Mouse (Mus musculus): Measurements from ENCODE around the gene Birc5.

The Birc5 gene

GRCm38 (mm10) chr11:117882208-117882607 is 33.2 kb downstream of the Birc5 start:
- no peak for DNase-seq (ENCODE audit: low spot score in 2 of 2)

DNA sequence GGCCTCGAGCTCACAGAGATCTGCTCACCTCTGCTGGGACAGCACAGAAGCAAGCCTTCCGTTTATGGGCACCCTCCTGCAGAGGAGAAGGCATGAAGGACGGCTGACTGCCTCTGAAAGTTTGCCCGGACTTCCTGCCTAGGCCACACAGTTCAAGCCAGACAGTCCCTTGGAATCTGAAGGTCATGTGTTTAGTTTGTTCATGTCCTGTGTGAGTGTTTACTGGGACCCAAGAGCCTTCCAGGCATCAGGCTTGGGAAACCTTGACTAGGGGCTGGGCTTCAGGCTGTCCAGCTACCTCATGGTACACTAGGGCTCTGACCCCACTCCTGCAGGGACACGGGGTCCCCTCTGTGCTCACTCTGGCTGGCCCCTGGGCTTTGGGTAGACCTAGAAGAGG is 36.9 kb downstream of the Birc5 start:
- no peak for DNase-seq (ENCODE audit: low spot score in 2 of 2)

DNA sequence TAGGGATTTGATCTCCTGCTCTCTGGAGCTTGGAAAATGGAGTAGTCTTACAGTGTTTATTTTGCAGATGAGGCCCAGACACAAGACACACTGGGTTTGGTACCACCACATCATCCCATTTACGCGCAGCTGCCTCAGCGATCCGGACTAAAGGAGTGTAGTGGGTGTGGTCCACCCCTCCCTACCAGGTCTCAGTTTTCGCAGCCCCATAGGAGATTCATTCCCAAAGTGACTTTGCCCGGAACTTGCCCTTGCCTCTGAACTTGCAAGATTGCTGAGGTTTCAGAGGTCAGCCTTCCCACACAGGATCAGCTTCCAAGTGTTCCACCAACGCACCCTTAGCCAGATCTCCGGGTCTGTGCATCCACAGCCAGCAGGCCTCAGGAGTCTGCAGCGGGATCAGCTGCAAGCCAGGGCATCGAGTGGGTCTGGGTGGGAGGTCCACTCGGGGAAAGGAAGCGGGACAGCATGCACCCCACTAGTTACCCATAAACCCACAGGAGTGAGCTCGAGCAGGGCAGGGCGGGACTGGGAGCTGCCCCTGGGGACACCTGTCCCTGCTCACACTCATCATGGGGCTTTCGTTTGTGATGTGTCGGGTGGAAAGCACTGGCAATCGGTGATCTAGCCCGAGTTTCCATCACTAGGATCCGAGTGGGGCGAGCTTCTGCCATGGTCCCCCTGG is 39.3 kb downstream of the Birc5 start:
- DNase-seq (ENCODE audit: low spot score in 2 of 2), result no peak

DNA sequence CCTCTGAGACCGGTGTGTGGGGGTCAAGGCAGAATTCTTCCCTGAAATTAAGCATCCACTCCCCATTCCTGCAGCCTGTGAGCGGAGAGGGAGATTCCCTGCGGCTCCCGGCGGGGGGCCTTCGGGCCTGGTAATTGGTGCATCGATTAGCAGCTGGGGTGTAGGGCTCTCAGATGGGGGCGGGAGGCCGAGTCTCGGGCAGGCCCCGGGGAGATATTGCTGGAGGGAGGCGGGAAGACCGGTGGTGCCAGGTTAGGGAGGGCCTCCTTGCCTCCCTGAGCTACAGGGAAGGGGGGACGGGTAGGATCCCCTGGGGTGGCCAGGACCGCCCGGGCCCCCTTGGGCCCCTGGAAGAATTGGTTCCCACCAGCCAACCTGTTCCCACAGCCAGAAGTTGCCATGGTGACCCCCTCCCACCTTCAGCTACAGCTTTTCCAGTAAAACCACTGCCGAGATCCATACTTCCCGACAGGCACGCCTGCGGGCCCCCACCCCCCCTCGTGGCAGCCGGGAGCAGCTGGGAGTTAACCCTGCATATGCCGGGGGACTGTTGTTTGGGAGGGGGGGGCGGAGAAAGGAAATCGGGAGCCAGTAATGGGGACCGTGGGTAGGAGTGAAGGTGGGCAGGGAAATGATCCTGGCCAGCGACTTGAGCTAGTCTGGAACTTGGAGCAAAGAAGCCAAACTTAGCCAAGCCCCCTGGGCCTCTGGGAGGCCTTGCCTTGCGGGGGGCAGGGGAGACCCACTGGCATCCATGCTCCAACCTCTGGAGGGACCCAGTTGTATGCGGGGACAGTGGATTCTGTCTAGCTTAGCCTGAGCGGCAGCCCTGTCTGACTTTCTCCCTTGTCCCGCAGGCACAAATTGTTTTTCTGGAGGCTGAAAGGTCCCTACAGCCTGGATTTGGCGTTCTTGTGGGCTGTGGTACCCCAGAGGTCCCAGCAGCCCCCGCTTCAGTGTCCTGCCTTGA is 40.1 kb downstream of the Birc5 start:
- no peak for DNase-seq (ENCODE audit: low spot score in 2 of 2)

DNA sequence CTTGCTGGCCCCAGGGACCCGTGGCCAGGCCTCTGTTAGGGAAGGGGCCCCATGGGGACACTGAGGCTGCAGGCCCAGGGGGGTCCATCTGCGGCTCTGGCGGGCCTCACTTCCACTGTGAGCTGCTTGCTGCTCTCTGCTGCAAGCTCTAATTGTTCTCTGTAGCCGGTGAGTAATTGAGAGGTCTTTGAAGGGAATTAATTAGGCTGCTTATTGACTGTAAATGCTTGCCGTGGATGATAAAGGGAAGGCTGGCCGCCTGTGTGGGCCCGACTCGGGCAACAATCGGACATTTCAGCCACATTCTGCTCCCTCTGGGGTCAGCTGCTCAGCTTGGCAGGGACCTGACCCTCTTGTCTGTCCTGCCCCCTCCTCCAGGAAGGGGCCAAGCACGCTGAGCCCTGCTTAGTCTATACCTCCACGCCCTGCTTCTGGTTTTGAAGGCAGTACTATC is 40.9 kb downstream of the Birc5 start:
- DNase-seq (ENCODE audit: low spot score in 2 of 2), result no peak

DNA sequence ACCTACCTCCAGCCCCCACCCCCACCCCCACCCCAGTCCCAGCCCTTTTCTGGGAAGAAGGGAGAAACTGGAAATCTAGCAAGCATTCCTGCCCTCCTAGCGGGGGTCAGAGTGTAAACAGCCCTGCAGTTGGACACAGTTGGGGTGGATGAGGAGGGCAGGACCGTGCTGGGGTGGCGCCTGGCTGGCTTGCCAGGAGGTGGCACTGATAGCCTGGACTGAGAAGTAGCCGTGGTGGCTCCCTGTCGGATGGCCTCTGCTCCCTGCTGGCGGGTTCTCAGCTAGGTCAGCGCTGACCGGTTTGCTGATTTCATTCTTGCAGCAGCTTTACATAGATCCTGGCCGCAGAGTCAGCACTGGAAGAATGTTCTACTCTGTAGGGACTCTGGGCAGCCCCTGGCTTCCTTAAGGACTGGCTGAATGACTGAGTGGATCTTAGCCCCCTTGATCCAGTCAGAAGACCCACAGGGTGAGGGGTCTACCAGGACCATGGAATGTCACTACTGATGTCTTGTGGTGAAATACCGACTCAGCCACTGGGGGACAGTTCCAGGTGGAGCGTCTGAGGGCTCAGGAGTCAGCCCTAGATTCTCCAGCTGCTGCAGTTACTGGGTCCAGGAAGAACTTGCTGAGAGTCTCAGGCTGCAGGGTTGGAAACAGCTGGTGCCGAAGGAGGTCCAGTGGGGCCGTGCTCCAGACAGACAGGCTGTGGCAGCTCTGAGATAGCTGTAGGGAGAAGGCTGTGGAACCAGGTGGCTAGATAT is 41.6 kb downstream of the Birc5 start:
- DNase-seq (ENCODE audit: low spot score in 2 of 2), result no peak

GRCm38 (mm10) chr11:117891581-117892175 is 42.6 kb downstream of the Birc5 start:
- no peak for DNase-seq (ENCODE audit: low spot score in 2 of 2)

GRCm38 (mm10) chr11:117892199-117892598 is 43.1 kb downstream of the Birc5 start:
- no peak for DNase-seq (ENCODE audit: low spot score in 2 of 2)

DNA sequence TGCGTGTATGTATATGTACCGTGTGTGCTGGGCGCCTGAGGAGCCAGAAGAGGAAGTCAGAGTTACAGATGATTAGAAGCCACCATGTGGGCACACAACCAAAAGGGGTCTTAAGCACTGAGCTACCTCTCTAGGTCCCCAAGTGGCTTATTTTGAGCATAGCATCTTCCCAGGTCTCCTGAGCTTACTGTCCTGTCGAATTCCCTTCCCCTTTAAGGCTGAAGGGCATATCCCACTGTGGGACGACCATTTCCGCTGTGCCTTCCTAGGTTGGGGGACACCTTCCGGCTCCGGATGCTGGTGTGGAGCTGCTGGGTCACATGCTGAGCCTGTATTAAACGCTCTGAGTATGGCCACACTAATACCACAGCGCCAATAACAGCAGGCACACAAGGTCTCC is 45.6 kb downstream of the Birc5 start:
- DNase-seq (ENCODE audit: low spot score in 2 of 2), result no peak

DNA sequence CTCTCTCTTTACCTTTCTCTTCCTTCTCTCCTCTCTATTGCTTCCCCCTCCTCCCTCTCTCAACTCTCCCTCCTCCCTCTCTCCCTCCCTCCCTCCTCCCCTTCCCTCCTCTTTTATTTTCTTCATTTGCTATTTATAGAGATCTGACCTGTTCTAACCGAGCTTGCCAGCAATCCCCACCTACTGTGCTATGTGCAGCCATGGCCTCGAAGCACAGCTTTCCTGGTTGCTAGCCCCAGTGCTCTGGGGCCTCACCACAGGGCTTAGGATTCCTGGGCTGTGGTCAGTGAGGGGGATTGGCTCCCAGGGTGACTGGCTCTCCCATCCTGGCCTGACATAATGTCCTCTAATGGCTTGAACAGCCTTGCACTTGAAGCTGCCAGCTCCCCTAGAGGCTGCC is 47.5 kb downstream of the Birc5 start:
- no peak for DNase-seq (ENCODE audit: low spot score in 2 of 2)

GRCm38 (mm10) chr11:117902282-117902681 is 53.2 kb downstream of the Birc5 start:
- no peak for DNase-seq (ENCODE audit: low spot score in 2 of 2)

- DNase-seq (ENCODE audit: low spot score in 2 of 2), result no peak
Measured at GRCm38 (mm10) chr11:117904442-117904841, 55.4 kb downstream of the Birc5 start.

Data from heart, adult 9 months (tissue).